Mouse (Mus musculus): ENCODE measurements around the gene Prdm1. TPM values are rescaled to one million over a fixed set of nuclear protein-coding genes. Genes with fewer than 3 reads are reported as not detected.

The Prdm1 gene
- polyA plus RNA-seq, 1 experiment from 2014 or later: 0.63 TPM

GRCm38 (mm10) chr10:44434702-44435181 lies 93.6 kb downstream of the Prdm1 start:
- H3K4me1 ChIP-seq: no peaks in the 10 kb centered on the region
- H3K27ac ChIP-seq (replicated peaks): no peak overlapping the region
- no peak overlapping the region for H3K9ac ChIP-seq (replicated peaks)
- H3K9me3 ChIP-seq (replicated peaks): no peaks in the 10 kb centered on the region
- ATAC-seq (ENCODE audit: low FRiP score): no peak
- no peak overlapping the region for H3K4me2 ChIP-seq
- H3K4me3 ChIP-seq (replicated peaks): no peak overlapping the region
- no peaks in the 10 kb centered on the region for H3K27me3 ChIP-seq (replicated peaks)
- no peaks in the 10 kb centered on the region for H3K36me3 ChIP-seq
- 56% methylated on average over 6 of the region's 6 CpGs for WGBS

DNA sequence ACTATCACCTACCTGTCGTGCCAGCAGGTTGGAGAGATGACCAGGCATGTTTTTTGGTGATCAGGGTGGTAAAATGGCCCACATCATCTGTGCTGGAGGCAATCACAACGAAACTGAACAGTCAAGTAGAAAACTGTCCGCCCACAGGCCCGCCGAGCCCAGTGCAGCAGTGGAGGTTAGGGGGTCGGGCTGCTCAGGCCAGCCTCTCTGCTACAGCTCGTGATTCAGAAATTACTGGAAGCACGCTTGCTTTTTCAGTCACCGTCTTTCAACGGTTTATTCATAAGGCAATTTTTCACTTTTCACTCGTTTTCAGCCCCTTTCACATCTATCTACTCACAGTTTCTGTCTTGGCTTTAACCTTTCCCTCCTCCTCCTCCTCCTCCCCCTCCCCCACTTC lies 96.1 kb downstream of the Prdm1 start:
- no peak overlapping the region for H3K9ac ChIP-seq (replicated peaks)
- no peak overlapping the region for H3K27ac ChIP-seq (replicated peaks)
- no peaks in the 10 kb centered on the region for H3K4me1 ChIP-seq
- WGBS: 75% methylated on average over 11 of the region's 11 CpGs
- H3K4me3 ChIP-seq (replicated peaks): no peak overlapping the region
- no peak overlapping the region for H3K4me2 ChIP-seq
- H3K9me3 ChIP-seq (replicated peaks): no peaks in the 10 kb centered on the region
- no peaks in the 10 kb centered on the region for H3K27me3 ChIP-seq (replicated peaks)
- no peak for ATAC-seq (ENCODE audit: low FRiP score)
- no peaks in the 10 kb centered on the region for H3K36me3 ChIP-seq

DNA sequence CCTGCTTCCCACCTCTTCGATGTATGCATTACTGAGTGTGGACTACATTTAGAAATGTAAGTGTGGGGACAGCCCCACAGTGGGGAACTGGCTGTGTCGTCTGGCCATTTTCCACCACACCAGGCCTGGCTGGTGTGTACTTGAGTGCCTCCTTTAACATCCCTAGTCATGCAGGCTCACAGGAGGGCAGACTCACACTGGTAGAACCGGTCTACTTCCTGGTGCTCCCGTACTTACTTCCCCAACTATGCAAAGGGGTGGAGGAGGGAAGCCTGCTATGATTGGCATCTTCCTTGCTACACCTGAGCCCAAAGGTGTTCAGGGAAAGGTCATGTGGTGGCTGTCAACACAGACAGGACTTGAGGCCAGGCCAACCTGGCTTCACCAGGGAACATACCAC lies 96.6 kb downstream of the Prdm1 start:
- H3K27ac ChIP-seq (replicated peaks): no peak overlapping the region
- no peaks in the 10 kb centered on the region for H3K27me3 ChIP-seq (replicated peaks)
- WGBS: 88% methylated on average over 4 of the region's 4 CpGs
- ATAC-seq (ENCODE audit: low FRiP score): no peak
- H3K9ac ChIP-seq (replicated peaks): no peak overlapping the region
- H3K36me3 ChIP-seq: no peaks in the 10 kb centered on the region
- H3K9me3 ChIP-seq (replicated peaks): no peaks in the 10 kb centered on the region
- H3K4me2 ChIP-seq: no peak overlapping the region
- H3K4me3 ChIP-seq (replicated peaks): no peak overlapping the region
- H3K4me1 ChIP-seq: no peaks in the 10 kb centered on the region

DNA sequence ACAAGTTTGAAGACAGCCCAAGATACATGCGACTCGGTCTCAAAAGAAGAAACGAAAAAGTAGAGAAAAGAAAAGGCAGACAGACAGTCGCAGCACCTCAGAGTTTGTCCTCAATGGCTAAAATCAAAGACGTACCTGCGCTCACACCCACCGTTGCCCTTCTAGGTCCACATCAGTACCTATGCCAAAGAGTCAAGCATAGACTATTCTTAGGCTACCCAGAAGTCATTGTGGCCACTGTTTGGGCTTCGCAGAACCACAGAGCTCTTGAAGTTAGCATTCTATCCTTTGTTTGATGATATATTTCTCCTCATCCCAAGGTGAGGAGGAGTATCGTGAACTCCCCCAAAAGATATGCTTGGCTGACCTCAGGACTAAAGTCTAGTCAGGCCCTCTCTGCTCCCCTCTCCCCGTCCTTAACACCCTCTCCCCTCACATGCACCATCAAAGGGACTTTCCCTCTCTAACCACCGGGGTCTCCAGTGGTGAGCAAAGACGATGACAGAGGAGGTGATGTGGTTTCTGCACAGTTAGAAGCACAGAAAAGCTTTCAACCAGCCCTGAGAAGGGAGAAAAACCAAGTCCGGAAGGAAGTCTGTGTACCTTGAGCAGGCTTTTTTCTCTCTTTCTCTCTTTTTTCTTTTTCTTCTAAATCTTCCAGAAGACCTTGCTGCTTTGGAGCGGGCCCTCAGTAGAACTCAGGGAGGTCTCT lies 99.0 kb downstream of the Prdm1 start:
- Histone ChIP-seq H3K9me3 (replicated peaks) (no peaks in the 10 kb centered on the region), H3K36me3 (no peaks in the 10 kb centered on the region), H3K9ac (replicated peaks) (no peak overlapping the region), H3K4me2 (no peak overlapping the region), H3K27me3 (replicated peaks) (no peaks in the 10 kb centered on the region), H3K4me1 (no peaks in the 10 kb centered on the region), H3K4me3 (replicated peaks) (no peak overlapping the region), H3K27ac (replicated peaks) (no peak overlapping the region)
- ATAC-seq (ENCODE audit: low FRiP score): no peak
- WGBS: 92% methylated on average over 14 of the region's 14 CpGs

DNA sequence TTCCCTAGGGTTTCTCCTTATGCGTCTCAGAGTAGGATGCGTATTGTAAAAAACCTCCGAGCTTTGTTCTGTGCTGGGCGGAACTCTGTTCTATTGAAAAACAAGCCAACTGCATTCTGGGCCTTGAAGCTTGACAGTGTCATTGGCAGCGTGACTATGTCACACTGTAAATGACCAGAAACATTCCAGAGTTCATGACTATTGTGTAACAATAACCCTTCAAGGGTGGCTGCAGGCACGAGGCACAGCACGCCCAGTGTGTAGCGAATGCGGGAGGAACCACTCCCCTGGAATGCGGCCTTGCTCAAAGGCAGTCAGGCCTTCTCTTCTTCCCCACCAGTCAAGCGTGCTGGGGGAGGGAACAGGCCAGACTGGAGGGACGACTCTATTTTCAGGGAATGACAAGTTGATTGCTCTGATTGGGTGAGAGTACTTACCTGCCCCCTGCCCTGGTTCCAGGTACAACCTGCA lies 100.4 kb downstream of the Prdm1 start:
- ATAC-seq (ENCODE audit: low FRiP score): no peak
- Histone ChIP-seq H3K27me3 (replicated peaks) (no peaks in the 10 kb centered on the region), H3K36me3 (no peaks in the 10 kb centered on the region), H3K4me3 (replicated peaks) (no peak overlapping the region), H3K9me3 (replicated peaks) (no peaks in the 10 kb centered on the region), H3K27ac (replicated peaks) (no peak overlapping the region), H3K9ac (replicated peaks) (no peak overlapping the region), H3K4me1 (no peaks in the 10 kb centered on the region), H3K4me2 (no peak overlapping the region)
- WGBS: 35% methylated on average over 12 of the region's 12 CpGs

- no peaks in the 10 kb centered on the region for H3K27me3 ChIP-seq (replicated peaks)
- no peaks in the 10 kb centered on the region for H3K36me3 ChIP-seq
- no peak overlapping the region for H3K4me3 ChIP-seq (replicated peaks)
- H3K4me2 ChIP-seq: no peak overlapping the region
- ATAC-seq (ENCODE audit: low FRiP score): no peak
- H3K9me3 ChIP-seq (replicated peaks): no peaks in the 10 kb centered on the region
- H3K27ac ChIP-seq (replicated peaks): no peak overlapping the region
- H3K4me1 ChIP-seq: no peaks in the 10 kb centered on the region
- H3K9ac ChIP-seq (replicated peaks): no peak overlapping the region
- WGBS: 82% methylated on average over 11 of the region's 11 CpGs
Observed at GRCm38 (mm10) chr10:44427426-44427825, 100.9 kb downstream of the Prdm1 start.

DNA sequence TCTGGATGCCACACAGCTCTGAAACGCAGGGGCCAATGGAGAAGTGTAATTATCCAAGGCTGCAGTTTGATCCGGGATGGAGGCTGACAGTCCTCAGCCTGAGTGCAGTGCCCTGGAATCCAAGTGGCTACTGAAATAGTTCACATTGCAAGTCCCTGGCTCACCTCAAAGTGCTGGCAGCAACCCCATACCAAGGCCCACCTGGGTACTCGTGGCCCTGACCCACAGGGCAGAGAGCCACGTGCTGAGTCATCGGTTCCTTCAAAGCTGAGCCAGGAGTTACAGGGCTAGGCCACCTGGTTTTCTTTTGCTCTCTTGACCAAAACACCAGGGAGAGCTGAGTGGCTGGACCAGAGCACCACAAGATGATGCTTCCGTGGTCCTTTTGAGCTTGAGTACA lies 103.3 kb downstream of the Prdm1 start:
- H3K27me3 ChIP-seq (replicated peaks): no peaks in the 10 kb centered on the region
- no peaks in the 10 kb centered on the region for H3K4me1 ChIP-seq
- no peak overlapping the region for H3K4me2 ChIP-seq
- 83% methylated on average over 6 of the region's 6 CpGs for WGBS
- ATAC-seq (ENCODE audit: low FRiP score): no peak
- no peak overlapping the region for H3K27ac ChIP-seq (replicated peaks)
- no peaks in the 10 kb centered on the region for H3K36me3 ChIP-seq
- no peak overlapping the region for H3K9ac ChIP-seq (replicated peaks)
- no peak overlapping the region for H3K4me3 ChIP-seq (replicated peaks)
- no peaks in the 10 kb centered on the region for H3K9me3 ChIP-seq (replicated peaks)

DNA sequence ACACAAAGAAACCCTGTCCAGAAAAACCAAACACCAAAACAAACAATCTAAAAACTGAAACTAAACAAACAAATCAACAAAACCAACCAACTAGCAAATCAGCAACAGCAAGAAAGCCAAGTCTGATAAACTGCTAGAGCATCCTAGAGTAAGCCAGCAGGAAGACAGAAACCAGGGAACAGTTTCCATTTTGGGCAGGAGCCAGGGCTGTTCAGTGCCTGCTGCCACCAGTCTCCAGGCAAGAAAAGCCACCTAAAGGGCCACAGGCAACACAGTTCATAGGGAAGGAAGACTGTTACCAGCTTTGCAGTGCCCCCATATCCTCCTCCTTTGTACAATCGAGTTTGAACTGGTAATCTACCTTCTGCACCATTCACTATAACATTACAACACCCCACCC lies 106.4 kb downstream of the Prdm1 start:
- H3K4me3 ChIP-seq (replicated peaks): no peak overlapping the region
- H3K4me1 ChIP-seq: no peaks in the 10 kb centered on the region
- no peak for ATAC-seq (ENCODE audit: low FRiP score)

GRCm38 (mm10) chr10:44420211-44420610 lies 108.1 kb downstream of the Prdm1 start:
- no peak for ATAC-seq (ENCODE audit: low FRiP score)
- Histone ChIP-seq H3K9ac (replicated peaks) (no peak overlapping the region), H3K36me3 (no peaks in the 10 kb centered on the region), H3K27me3 (replicated peaks) (no peaks in the 10 kb centered on the region), H3K27ac (replicated peaks) (no peak overlapping the region), H3K9me3 (replicated peaks) (no peaks in the 10 kb centered on the region), H3K4me2 (no peak overlapping the region), H3K4me3 (replicated peaks) (no peak overlapping the region), H3K4me1 (no peaks in the 10 kb centered on the region)
- WGBS: 78% methylated on average over 3 of the region's 3 CpGs

More for the DNA sequence above, 106.4 kb downstream of the Prdm1 start:
- Histone ChIP-seq H3K36me3 (no peaks in the 10 kb centered on the region), H3K9ac (replicated peaks) (no peak overlapping the region), H3K9me3 (replicated peaks) (no peaks in the 10 kb centered on the region), H3K4me2 (no peak overlapping the region), H3K27me3 (replicated peaks) (no peaks in the 10 kb centered on the region), H3K27ac (replicated peaks) (no peak overlapping the region)
- 85% methylated on average over 1 of the region's 1 CpGs for WGBS

DNA sequence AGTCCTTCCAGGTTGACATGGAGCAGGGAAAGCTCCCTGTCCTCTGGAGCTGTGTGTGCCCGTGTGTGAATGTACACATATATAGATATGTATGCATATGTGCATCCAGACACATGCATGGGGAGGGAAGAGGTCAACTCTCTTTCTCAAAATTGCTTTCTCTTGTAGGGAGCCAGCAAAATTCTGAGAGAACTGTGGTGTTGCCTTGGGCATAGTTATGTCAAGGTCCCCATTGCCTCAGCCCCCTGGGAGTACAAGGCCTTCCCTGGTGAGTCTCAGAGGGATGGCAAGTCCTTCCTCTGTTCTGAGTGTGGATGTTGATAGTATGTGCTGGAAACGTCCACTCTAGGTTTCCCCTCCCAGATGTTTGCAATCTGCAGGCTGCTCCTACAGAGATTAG lies 109.4 kb downstream of the Prdm1 start:
- Histone ChIP-seq H3K4me3 (replicated peaks) (no peak overlapping the region), H3K36me3 (no peaks in the 10 kb centered on the region), H3K4me2 (no peak overlapping the region), H3K9ac (replicated peaks) (no peak overlapping the region), H3K9me3 (replicated peaks) (no peaks in the 10 kb centered on the region), H3K27me3 (replicated peaks) (no peaks in the 10 kb centered on the region), H3K27ac (replicated peaks) (no peak overlapping the region), H3K4me1 (no peaks in the 10 kb centered on the region)
- ATAC-seq (ENCODE audit: low FRiP score): no peak
- 87% methylated on average over 2 of the region's 2 CpGs for WGBS

DNA sequence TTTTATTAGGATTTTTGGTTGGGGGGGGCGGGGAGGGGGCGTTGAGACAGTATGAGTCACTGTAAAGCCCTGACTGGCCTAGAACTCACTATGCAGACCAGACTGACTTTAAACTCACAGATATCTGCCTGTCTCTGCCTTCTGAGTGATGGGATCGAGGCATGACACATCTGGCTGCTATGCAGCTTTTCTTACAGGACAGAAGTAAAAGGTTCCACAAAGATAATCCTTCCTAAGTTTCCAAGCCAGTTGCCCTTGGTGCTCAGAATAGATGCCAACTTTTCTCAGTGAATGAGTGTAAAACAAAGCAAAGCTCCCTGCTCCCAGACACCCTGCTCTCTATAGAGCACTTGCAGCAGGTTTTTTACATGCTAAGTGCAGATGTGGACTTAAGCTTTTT lies 112.7 kb downstream of the Prdm1 start:
- no peak for ATAC-seq (ENCODE audit: low FRiP score)
- no peaks in the 10 kb centered on the region for H3K36me3 ChIP-seq
- H3K4me3 ChIP-seq (replicated peaks): no peak overlapping the region
- no peaks in the 10 kb centered on the region for H3K27me3 ChIP-seq (replicated peaks)
- H3K27ac ChIP-seq (replicated peaks): no peak overlapping the region
- H3K4me1 ChIP-seq: no peaks in the 10 kb centered on the region
- WGBS: 89% methylated on average over 3 of the region's 3 CpGs
- no peaks in the 10 kb centered on the region for H3K9me3 ChIP-seq (replicated peaks)
- no peak overlapping the region for H3K4me2 ChIP-seq
- H3K9ac ChIP-seq (replicated peaks): no peak overlapping the region

- no peak overlapping the region for H3K9ac ChIP-seq (replicated peaks)
- 75% methylated on average over 11 of the region's 11 CpGs for WGBS
- H3K9me3 ChIP-seq (replicated peaks): no peaks in the 10 kb centered on the region
- no peaks in the 10 kb centered on the region for H3K36me3 ChIP-seq
- no peaks in the 10 kb centered on the region for H3K4me1 ChIP-seq
- no peak overlapping the region for H3K27ac ChIP-seq (replicated peaks)
- no peak overlapping the region for H3K4me3 ChIP-seq (replicated peaks)
- no peaks in the 10 kb centered on the region for H3K27me3 ChIP-seq (replicated peaks)
- H3K4me2 ChIP-seq: no peak overlapping the region
- ATAC-seq (ENCODE audit: low FRiP score): no peak
Observed at GRCm38 (mm10) chr10:44409958-44410357, 118.3 kb downstream of the Prdm1 start.

Data from neural tube, embryonic 15.5 days (tissue).